Comparison of ENCODE assay signal across 8 mouse cellular contexts in the genomic region with DNA sequence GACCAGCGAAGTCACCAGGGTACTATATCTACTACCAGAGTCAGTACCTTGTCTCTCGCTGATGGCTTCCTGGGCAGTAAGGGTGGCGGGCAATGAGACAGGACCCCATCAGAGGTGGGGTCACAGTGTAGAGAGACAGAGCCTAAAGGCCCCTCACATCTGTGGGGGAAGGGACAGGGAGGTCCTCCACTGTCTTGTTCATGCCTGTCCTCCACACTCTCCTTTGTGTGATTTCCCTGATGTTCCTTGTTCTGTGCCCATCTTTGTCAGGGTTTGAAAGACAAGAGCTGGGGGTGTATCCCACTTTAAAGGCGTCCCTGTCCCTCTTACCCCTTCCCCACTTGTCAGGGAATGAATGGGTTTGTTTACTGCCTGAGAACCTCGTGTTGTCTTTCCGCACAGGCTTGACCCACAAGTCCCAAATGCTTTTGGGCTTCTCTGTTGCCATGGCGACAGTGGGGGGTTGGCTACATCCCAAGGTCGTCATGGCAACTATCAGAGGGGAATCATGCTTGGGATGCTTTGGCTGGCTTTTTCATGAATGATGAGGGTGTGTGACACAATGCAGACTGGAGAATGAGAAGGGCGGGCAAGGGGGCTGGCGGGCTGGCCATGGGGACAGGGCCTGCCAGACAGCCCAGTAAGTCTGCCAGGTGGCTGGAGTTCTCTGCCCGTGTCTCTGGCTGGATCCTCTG. TPM values are rescaled to one million over a fixed set of nuclear protein-coding genes. Genes with fewer than 3 reads are reported as not detected.
A peak's percentile ranks its signal among the peaks of the same experiment; 100 is the strongest.
DNase-seq lines count a peak whose midpoint lies in the region; ATAC-seq and TF ChIP-seq lines count a peak whose summit lies in the region.

No protein-coding gene starts in this region.

- WGBS in embryonic facial prominence, embryonic 11.5 days, result 33% methylated on average over 11 of the region's 11 CpGs
- WGBS in kidney, adult 2 months, result 34% methylated on average over 11 of the region's 11 CpGs
- 12% methylated on average over 11 of the region's 11 CpGs for WGBS in midbrain, embryonic 15.5 days
- 32% methylated on average over 11 of the region's 11 CpGs for WGBS in stomach, embryonic 16.5 days

- H3K36me3 ChIP-seq in embryonic facial prominence, embryonic 11.5 days (replicated peaks; ENCODE audit: control insufficient read depth, insufficient read depth, low read depth, low read length), result no peaks in the 10 kb centered on the region; the same call in 1 of the 2 replicates
- H3K36me3 ChIP-seq in kidney, adult 2 months (ENCODE audit: control insufficient read depth, insufficient read depth, low read length), result no peaks in the 10 kb centered on the region; the same call in none of the 2 replicates
- peaks cover 12% of the 10 kb centered on the region; the same call in 1 of the 2 replicates for H3K36me3 ChIP-seq in midbrain, embryonic 15.5 days (replicated peaks)
- no peaks in the 10 kb centered on the region for H3K36me3 ChIP-seq in stomach, embryonic 16.5 days (ENCODE audit: control insufficient read depth, insufficient read depth, low read length)

- no peaks in the 10 kb centered on the region for H3K9me3 ChIP-seq in embryonic facial prominence, embryonic 11.5 days (replicated peaks; ENCODE audit: control insufficient read depth, low read length)
- H3K9me3 ChIP-seq in midbrain, embryonic 15.5 days, result no peaks in the 10 kb centered on the region
- no peaks in the 10 kb centered on the region for H3K9me3 ChIP-seq in stomach, embryonic 16.5 days (replicated peaks; ENCODE audit: control insufficient read depth, low read length)

- DNase-seq in adrenal gland, postnatal 25 days, result peak; percentile 92
- DNase-seq in embryonic facial prominence, embryonic 11.5 days (ENCODE audit: low spot score), result peak; percentile 86
- DNase-seq in heart, adult 18-20 months, result peak; percentile 94
- DNase-seq in kidney, adult 2 months, result peak; percentile 96
- DNase-seq in left cerebral cortex, postnatal 4 days, result peak; percentile 93

- TF ChIP-seq POLR2A in kidney, adult 2 months (IDR thresholded peaks at IDR 0.05; ENCODE audit: low read depth, low read length), result no peak

- H3K27ac ChIP-seq in embryonic facial prominence, embryonic 11.5 days (replicated peaks; ENCODE audit: low read depth, low read length), result peak overlapping the region; percentile 65
- H3K27ac ChIP-seq in kidney, adult 2 months (ENCODE audit: insufficient read depth, low read depth, low read length), result peak overlapping the region; percentile 97
- peak overlapping the region; percentile 95 for H3K27ac ChIP-seq in midbrain, embryonic 15.5 days
- H3K27ac ChIP-seq in stomach, embryonic 16.5 days (ENCODE audit: low read length), result peak overlapping the region; percentile 85

- peaks cover 20% of the 10 kb centered on the region for H3K4me1 ChIP-seq in embryonic facial prominence, embryonic 11.5 days (ENCODE audit: control insufficient read depth, insufficient read depth, low read length)
- peaks cover 44% of the 10 kb centered on the region for H3K4me1 ChIP-seq in kidney, adult 2 months (ENCODE audit: control insufficient read depth, insufficient read depth, low read length)
- H3K4me1 ChIP-seq in midbrain, embryonic 15.5 days, result peaks cover 45% of the 10 kb centered on the region
- peaks cover 56% of the 10 kb centered on the region for H3K4me1 ChIP-seq in stomach, embryonic 16.5 days (ENCODE audit: control insufficient read depth, insufficient read depth, low read length)

- H3K4me2 ChIP-seq in embryonic facial prominence, embryonic 11.5 days (ENCODE audit: low read depth, low read length), result 0 out of 2 replicates have a peak overlapping the region, but pooled peaks have one; percentile 23
- H3K4me2 ChIP-seq in midbrain, embryonic 15.5 days, result peak overlapping the region; percentile 85
- peak overlapping the region; percentile 55 for H3K4me2 ChIP-seq in stomach, embryonic 16.5 days (ENCODE audit: low read depth, low read length)

- TF ChIP-seq CTCF in kidney, adult 2 months (conservative IDR thresholded peaks at IDR 0.05; ENCODE audit: insufficient read depth, insufficient read length, low read depth, low read length), result no peak

- ATAC-seq in embryonic facial prominence, embryonic 11.5 days (replicated peaks; ENCODE audit: insufficient number of reproducible peaks, low FRiP score, low TSS enrichment, low read depth), result peak; percentile 64
- peak; percentile 89 for ATAC-seq in midbrain, embryonic 15.5 days (replicated peaks)
- 0 out of 2 replicates have a peak, but pooled peaks have one; percentile 18 for ATAC-seq in stomach, embryonic 16.5 days (ENCODE audit: insufficient read depth, low FRiP score)
- ATAC-seq in inflammation-experienced regulatory T-cells, adult 6 months, result no peak

- peak overlapping the region; percentile 14; the same call in 1 of the 2 replicates for H3K9ac ChIP-seq in embryonic facial prominence, embryonic 11.5 days (replicated peaks; ENCODE audit: low read length)
- H3K9ac ChIP-seq in midbrain, embryonic 15.5 days, result peak overlapping the region; percentile 59
- H3K9ac ChIP-seq in stomach, embryonic 16.5 days (ENCODE audit: low read length), result peak overlapping the region; percentile 66

- intact Hi-C loops in left cerebral cortex, postnatal 4 days (cut with DNase I), result no loop called here

- no peak overlapping the region for H3K4me3 ChIP-seq in embryonic facial prominence, embryonic 11.5 days (ENCODE audit: low read depth, low read length)
- H3K4me3 ChIP-seq in kidney, adult 2 months (ENCODE audit: insufficient read depth, low read depth, low read length), result peak overlapping the region; percentile 12
- peak overlapping the region; percentile 42 for H3K4me3 ChIP-seq in midbrain, embryonic 15.5 days
- H3K4me3 ChIP-seq in stomach, embryonic 16.5 days (replicated peaks; ENCODE audit: low read length), result no peak overlapping the region; the same call in 1 of the 2 replicates

- no peaks in the 10 kb centered on the region for H3K27me3 ChIP-seq in embryonic facial prominence, embryonic 11.5 days (ENCODE audit: control insufficient read depth, insufficient read depth, low read length)
- H3K27me3 ChIP-seq in kidney, adult 2 months (replicated peaks; ENCODE audit: control insufficient read depth, insufficient read depth, low read length), result no peaks in the 10 kb centered on the region
- H3K27me3 ChIP-seq in midbrain, embryonic 15.5 days (replicated peaks), result no peaks in the 10 kb centered on the region
- no peaks in the 10 kb centered on the region for H3K27me3 ChIP-seq in stomach, embryonic 16.5 days (ENCODE audit: control insufficient read depth, insufficient read depth, low read length)

RNA-seq across cellular contexts. Expression of gene Mafk, which starts 6.3 kb away (rescaled TPM):
- 29.6 and 30.6 TPM in 2 replicates for total RNA-seq in adrenal gland, postnatal 25 days (2021)
- 3.4 and 4.2 TPM in 2 replicates for polyA plus RNA-seq in embryonic facial prominence, embryonic 11.5 days (2014; fragmentation: Nextera tagmentation; extraction: Ambion mirVana)
- total RNA-seq in heart, adult 18-20 months (2021), result 10 to 100 TPM; 37.3 to 39.7 TPM
- polyA plus RNA-seq in kidney, adult 2 months (2012; rRNA removed), result 20.5 and 22.2 TPM in 2 replicates
- total RNA-seq in left cerebral cortex, postnatal 4 days (2021), result 10 to 100 TPM in 1 of 2 experiments, 1 to 10 TPM in 1; 8.4 to 11.1 TPM
- polyA plus RNA-seq in midbrain, embryonic 15.5 days (2015; fragmentation: Nextera tagmentation; extraction: Ambion mirVana), result 18.2 and 18.8 TPM in 2 replicates
- polyA plus RNA-seq in stomach, embryonic 16.5 days (2015; fragmentation: Nextera tagmentation; extraction: Ambion mirVana), result 18.9 and 22.3 TPM in 2 replicates
- 10 to 100 TPM; 10.7 to 12.5 (median 11.0) TPM for polyA plus RNA-seq in inflammation-experienced regulatory T-cells, adult 6 months (2017; shearing (Covaris generic))

RNA-seq across cellular contexts. Expression of gene Tmem184a, which starts 22.1 kb away (rescaled TPM):
- total RNA-seq in adrenal gland, postnatal 25 days (2021), result not detected in 2 replicates
- polyA plus RNA-seq in embryonic facial prominence, embryonic 11.5 days (2014; fragmentation: Nextera tagmentation; extraction: Ambion mirVana), result 1.3 and 2.3 TPM in 2 replicates
- under 1 TPM; 0.21 to 0.60 TPM for total RNA-seq in heart, adult 18-20 months (2021)
- 69.7 and 90.2 TPM in 2 replicates for polyA plus RNA-seq in kidney, adult 2 months (2012; rRNA removed)
- total RNA-seq in left cerebral cortex, postnatal 4 days (2021), result under 1 TPM; 0.08 to 0.54 TPM
- polyA plus RNA-seq in midbrain, embryonic 15.5 days (2015; fragmentation: Nextera tagmentation; extraction: Ambion mirVana), result 0.14 and 0.30 TPM in 2 replicates
- 39.7 and 42.4 TPM in 2 replicates for polyA plus RNA-seq in stomach, embryonic 16.5 days (2015; fragmentation: Nextera tagmentation; extraction: Ambion mirVana)
- under 1 TPM in 1 of 3 experiments, not detected in 2; 0.12 TPM for polyA plus RNA-seq in inflammation-experienced regulatory T-cells, adult 6 months (2017; shearing (Covaris generic))

RNA-seq across cellular contexts. Expression of gene Ints1, which starts 22.1 kb away (rescaled TPM):
- 61.3 and 61.9 TPM in 2 replicates for total RNA-seq in adrenal gland, postnatal 25 days (2021)
- polyA plus RNA-seq in embryonic facial prominence, embryonic 11.5 days (2014; fragmentation: Nextera tagmentation; extraction: Ambion mirVana), result 21.2 and 26.2 TPM in 2 replicates
- 10 to 100 TPM; 37.7 to 39.5 TPM for total RNA-seq in heart, adult 18-20 months (2021)
- polyA plus RNA-seq in kidney, adult 2 months (2012; rRNA removed), result 40.1 and 42.2 TPM in 2 replicates
- total RNA-seq in left cerebral cortex, postnatal 4 days (2021), result 100 to 1,000 TPM in 1 of 2 experiments, 10 to 100 TPM in 1; 93.1 to 108 TPM
- 32.8 and 34.3 TPM in 2 replicates for polyA plus RNA-seq in midbrain, embryonic 15.5 days (2015; fragmentation: Nextera tagmentation; extraction: Ambion mirVana)
- polyA plus RNA-seq in stomach, embryonic 16.5 days (2015; fragmentation: Nextera tagmentation; extraction: Ambion mirVana), result 20.2 and 21.0 TPM in 2 replicates
- 10 to 100 TPM; 12.9 to 21.0 (median 16.1) TPM for polyA plus RNA-seq in inflammation-experienced regulatory T-cells, adult 6 months (2017; shearing (Covaris generic))

RNA-seq across cellular contexts. Expression of gene Gm26938, which starts 28.6 kb away (rescaled TPM):
- total RNA-seq in adrenal gland, postnatal 25 days (2021), result not detected in 2 replicates
- 1.5 TPM in 1 of 2 replicates, not detected in the other for polyA plus RNA-seq in embryonic facial prominence, embryonic 11.5 days (2014; fragmentation: Nextera tagmentation; extraction: Ambion mirVana)
- not detected for total RNA-seq in heart, adult 18-20 months (2021)
- not detected in 2 replicates for polyA plus RNA-seq in kidney, adult 2 months (2012; rRNA removed)
- total RNA-seq in left cerebral cortex, postnatal 4 days (2021), result not detected
- polyA plus RNA-seq in midbrain, embryonic 15.5 days (2015; fragmentation: Nextera tagmentation; extraction: Ambion mirVana), result not detected in 2 replicates
- not detected in 2 replicates for polyA plus RNA-seq in stomach, embryonic 16.5 days (2015; fragmentation: Nextera tagmentation; extraction: Ambion mirVana)
- polyA plus RNA-seq in inflammation-experienced regulatory T-cells, adult 6 months (2017; shearing (Covaris generic)), result not detected

RNA-seq across cellular contexts. Expression of gene Psmg3, which starts 29.1 kb away (rescaled TPM):
- total RNA-seq in adrenal gland, postnatal 25 days (2021), result 21.3 and 23.1 TPM in 2 replicates
- 67.8 and 73.9 TPM in 2 replicates for polyA plus RNA-seq in embryonic facial prominence, embryonic 11.5 days (2014; fragmentation: Nextera tagmentation; extraction: Ambion mirVana)
- total RNA-seq in heart, adult 18-20 months (2021), result 10 to 100 TPM in 1 of 2 experiments, 1 to 10 TPM in 1; 8.1 to 10.1 TPM
- polyA plus RNA-seq in kidney, adult 2 months (2012; rRNA removed), result 24.4 and 29.2 TPM in 2 replicates
- 10 to 100 TPM; 26.0 to 27.4 TPM for total RNA-seq in left cerebral cortex, postnatal 4 days (2021)
- 74.0 and 78.2 TPM in 2 replicates for polyA plus RNA-seq in midbrain, embryonic 15.5 days (2015; fragmentation: Nextera tagmentation; extraction: Ambion mirVana)
- 62.5 and 62.9 TPM in 2 replicates for polyA plus RNA-seq in stomach, embryonic 16.5 days (2015; fragmentation: Nextera tagmentation; extraction: Ambion mirVana)
- 10 to 100 TPM; 48.7 to 56.0 (median 50.0) TPM for polyA plus RNA-seq in inflammation-experienced regulatory T-cells, adult 6 months (2017; shearing (Covaris generic))

Comparison
In these comparisons a context has a peak if more than half of its experiments do, and no peak if none do; other contexts are left out.
1. H3K4me2 ChIP-seq: peak in every context shown above with its lines; median percentile 85 in midbrain, embryonic 15.5 days; 55 in stomach, embryonic 16.5 days; 23 in embryonic facial prominence, embryonic 11.5 days.
2. H3K4me3 ChIP-seq: peak in kidney, adult 2 months (single experiment) and midbrain, embryonic 15.5 days (single experiment); none in embryonic facial prominence, embryonic 11.5 days (single experiment) and stomach, embryonic 16.5 days (single experiment).
3. H3K9ac ChIP-seq: peak in every context shown above with its lines; median percentile 66 in stomach, embryonic 16.5 days; 59 in midbrain, embryonic 15.5 days; 14 in embryonic facial prominence, embryonic 11.5 days.
4. RNA of gene Tmem184a, which starts 22.1 kb away (polyA plus RNA-seq): 69.7 to 90.2 TPM in kidney, adult 2 months and 39.7 to 42.4 TPM in stomach, embryonic 16.5 days; 1.3 to 2.3 TPM in embryonic facial prominence, embryonic 11.5 days, 0.14 to 0.30 TPM in midbrain, embryonic 15.5 days and 0.12 TPM in inflammation-experienced regulatory T-cells, adult 6 months; every median in the first group is over 10 times any median in the second.
5. Peak in every context shown above with its lines, with median percentiles within 50 percentile points of each other: DNase-seq and H3K27ac ChIP-seq.